Mouse (Mus musculus) embryo, embryonic 10 days (tissue): ENCODE measurements around the gene Hipk4.

ENCODE experiments used
- DNase-seq: peaks from one replicate; pipeline ENCODE4 v3.0.0-alpha.2; 2015; ENCODE audit warnings: low spot score

The Hipk4 gene

DNA sequence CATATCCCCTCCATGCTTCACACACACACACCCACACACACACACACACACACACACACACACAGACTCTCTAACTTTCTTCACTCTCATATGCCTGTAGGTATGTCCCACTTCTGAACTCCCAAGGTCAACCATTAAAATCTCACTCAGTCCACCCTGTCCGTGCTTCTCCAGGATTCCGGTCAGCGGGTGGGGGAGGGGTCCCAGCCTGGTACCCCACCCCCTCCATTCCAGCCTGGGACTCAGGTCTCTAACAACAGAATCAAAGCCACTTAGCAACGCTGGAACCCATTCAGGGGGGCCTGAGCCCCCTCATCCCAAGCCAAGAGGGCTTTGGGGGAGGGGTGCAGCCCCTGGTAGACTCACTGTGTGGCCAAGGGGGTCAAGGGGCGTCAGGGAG, at the start of gene Hipk4:
Hipk4 (plus strand) TSS at position 301 of the 400 bp plus-strand sequence.
- DNase-seq: no peak

DNA sequence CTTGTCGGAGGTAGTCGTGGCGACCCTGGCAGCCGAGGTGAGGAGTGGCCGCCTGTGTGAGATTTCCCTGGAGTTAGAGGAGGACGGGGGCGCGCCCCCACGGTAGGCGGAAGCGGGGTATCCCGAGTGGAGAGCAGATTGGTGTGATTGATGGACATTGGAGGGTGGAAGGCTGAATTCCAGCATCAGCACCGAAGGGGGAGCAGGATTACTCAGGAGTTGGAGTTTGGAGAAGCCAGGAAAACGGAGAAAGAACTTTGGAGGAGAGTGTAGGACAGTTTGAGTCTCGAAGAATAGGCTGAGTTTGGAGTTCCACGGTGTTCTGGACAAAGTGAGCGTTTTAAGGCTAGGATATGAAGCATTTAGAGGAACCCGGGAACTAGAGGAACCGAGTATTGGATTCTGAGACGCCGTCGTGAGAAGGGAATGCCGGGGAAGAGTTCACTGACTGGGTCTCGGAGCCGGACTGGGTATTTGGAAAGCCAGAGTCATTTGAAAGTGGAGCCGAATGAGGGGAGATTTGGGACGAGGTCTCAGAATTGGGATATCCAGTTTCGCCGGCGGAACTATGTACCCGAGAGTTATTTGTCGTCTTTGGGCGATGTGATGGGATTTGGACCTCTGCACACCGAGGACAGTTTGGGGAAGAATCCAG, 49.1 kb upstream of the Hipk4 start:
- DNase-seq: no peak

DNA sequence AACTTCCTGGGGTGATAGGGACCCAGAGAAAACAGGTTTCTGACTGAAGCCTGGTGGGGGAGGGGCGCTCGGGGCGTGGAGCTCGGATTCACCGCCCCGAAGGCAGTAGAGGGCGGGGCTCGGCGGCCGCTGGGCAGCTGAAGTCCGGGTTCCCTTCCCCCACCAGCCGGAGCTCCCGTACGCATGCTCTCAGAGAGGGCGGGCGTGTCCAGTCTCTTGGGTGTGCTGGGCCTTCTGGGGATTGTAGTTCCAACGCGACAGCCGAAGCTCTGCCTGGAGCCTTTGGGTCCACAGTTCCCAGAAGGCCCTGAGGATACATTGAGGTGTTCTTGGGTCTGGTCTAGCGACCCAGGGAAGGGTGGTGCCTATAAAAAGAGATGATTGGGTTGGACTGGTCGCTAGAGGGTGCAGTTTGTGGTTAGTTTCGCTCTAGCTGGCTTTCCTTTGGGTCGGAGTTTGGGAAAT, 48.5 kb upstream of the Hipk4 start:
- peak; percentile 99 for DNase-seq

DNA sequence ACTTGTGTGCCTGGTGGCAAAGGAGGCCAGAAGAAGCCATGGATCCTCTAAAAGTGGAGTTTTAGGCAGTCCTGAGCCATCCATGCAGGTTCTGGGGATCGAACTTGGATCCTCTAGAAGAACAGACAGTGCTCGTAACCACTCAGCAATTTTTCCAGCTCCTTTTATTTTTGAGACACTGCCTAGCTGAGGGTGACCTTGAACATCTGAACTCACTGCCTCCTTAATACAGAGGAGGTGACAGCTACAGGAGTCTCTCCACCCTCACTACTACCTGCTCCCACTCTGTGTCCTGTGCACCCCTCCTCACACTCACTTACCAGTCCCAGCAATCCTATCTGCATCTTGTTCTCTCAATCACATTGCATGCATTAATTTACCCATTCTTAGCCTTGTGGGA, 47.5 kb upstream of the Hipk4 start:
- DNase-seq: no peak

DNA sequence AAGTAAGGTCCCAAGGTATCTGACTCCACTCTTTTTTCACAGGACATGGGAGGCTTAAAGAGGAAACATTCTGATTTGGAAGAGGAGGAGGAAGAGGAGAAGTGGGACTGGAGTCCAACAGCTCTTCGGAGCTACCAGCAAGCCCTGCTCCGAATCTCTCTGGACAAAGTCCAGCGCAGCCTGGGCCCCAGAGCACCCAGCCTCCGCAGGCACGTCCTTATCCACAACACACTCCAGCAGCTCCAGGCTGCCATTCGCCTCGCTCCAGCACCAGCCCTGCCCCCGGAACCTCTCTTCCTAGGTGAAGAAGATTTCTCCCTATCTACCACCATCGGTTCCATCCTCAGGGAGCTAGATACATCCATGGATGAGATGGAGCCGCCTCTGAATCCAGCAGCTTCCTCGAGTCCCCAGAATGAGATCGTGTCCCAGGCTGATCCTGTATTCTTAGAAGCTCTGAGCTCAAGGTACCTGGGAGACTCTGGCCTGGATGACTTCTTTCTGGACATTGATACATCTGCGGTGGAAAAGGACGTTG, 46.9 kb upstream of the Hipk4 start:
- no peak for DNase-seq

DNA sequence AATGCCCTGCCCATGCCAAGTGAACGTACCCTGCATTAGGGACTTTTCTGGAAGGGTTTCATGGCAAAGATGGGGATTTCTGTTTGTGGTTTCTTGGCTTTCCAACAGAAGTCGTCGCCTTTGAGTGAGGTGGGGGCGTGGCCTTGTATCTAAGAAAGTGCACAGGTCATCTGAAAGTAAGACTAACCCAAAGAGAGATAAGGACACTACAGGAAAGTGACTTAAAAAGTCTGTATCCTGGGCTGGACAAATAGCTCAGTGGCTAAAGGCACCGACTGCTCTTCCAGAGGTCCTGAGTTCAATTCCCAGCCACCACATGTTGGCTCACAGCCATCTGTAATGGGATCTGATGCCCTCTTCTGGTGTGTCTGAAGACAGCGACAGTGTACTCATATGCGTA, 44.5 kb upstream of the Hipk4 start:
- DNase-seq: no peak

DNA sequence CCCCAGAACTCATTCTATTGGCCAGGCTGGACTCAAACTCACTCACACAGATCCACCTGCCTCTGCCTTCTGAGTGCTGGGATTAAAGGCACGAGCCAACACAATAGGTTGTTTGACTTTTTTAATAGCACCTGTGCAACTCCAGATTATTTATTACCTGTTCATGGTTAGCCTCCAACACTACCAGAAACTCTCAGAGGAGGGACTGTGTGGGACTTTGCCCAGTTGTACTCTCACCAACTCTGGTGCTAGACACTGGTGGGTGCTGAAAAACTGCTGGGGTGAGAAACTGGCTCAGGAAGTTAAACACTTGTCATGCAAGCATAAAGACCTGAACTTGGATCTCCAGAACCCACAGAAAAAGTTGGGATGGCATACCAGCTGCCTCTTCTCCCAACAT, 43.3 kb upstream of the Hipk4 start:
- DNase-seq: no peak

DNA sequence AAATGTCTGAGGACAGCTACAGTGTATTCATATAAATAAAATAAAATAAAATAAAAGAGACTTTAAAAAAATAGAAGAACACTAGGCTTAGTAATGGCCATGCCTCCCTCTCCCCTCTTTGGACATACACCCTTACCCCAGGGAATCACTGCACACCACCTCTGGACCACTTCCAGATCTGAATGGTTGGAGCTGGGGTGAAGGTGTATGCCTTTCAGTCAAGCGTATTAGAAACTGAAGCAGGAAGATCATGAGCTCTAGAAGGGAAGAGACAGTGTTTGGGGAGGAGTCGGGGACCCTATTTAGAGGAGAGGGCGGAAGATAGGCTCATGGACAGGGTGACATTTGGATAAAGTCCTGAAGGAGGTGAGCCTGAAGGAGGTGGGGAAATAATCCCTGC, 42.6 kb upstream of the Hipk4 start:
- DNase-seq: no peak

DNA sequence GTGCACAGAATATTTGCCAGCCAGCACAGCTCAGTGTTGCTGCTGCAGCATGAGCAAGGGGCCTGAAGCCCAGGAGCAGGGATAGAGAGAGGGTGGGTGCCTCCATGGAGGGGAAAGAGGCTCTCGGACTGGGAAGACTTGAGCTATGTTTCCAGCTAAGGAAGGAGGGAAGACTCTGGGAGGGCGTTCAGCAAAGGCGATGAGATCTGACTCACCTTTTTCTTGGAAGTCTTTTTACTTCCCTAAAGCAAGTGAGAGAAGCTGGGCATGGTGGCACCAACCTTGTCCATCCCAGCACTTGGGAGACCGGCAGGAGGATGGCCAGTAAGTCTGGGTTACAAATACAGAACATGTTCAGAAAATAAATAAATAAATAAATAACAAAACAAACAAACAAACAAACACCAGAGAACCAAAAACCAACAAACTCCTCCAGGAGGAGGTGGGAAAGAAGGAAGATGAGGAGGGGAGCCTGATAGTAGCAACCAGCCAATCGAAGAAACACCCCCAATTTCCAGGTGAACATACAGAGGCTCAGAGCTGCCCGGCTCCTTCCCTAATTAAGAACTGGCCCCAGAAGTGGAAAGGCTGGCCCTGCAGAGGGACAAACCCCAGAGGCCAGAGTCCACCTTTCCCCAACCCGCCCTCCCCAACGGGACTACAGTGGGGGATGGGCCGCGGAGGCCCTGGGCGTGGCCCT, 42.0 kb upstream of the Hipk4 start:
- DNase-seq: no peak

DNA sequence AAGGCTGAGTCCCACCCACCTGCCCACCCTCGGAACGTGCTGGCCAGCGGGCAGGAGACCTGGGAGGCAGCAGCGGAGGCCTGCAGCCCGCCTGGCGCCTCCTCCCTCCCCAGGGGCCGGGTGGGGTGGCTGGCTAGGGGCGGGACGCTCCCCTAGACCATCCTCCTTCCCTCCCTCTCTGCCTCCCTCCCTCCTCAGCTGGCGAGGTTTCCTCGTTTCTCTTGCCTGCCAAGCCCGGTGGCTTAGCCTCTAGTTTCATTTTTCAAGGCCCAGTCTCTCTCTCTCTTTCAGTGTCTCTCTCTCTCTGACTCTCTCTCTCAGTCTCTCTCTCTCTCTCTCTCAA, 41.5 kb upstream of the Hipk4 start:
- peak; percentile 85 for DNase-seq

DNA sequence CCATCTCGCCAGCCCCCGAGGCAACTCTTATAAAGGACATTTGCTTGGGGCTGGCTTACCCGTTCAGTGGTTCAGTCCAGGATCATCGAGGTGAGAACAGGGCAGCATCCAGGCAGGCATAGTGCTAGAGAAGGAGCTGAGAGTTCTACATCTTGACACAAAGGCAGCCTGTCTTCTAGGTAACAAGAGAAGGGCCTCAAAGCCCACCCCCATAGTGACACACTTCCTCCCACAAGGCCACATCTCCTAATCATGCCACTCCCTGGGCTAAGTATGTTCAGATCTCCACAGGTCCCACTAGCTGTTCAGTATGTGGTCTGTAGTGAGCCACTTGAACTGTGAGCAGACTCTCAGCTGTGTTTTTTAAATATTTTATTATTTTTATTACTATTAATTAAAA, 39.2 kb upstream of the Hipk4 start:
- no peak for DNase-seq

DNA sequence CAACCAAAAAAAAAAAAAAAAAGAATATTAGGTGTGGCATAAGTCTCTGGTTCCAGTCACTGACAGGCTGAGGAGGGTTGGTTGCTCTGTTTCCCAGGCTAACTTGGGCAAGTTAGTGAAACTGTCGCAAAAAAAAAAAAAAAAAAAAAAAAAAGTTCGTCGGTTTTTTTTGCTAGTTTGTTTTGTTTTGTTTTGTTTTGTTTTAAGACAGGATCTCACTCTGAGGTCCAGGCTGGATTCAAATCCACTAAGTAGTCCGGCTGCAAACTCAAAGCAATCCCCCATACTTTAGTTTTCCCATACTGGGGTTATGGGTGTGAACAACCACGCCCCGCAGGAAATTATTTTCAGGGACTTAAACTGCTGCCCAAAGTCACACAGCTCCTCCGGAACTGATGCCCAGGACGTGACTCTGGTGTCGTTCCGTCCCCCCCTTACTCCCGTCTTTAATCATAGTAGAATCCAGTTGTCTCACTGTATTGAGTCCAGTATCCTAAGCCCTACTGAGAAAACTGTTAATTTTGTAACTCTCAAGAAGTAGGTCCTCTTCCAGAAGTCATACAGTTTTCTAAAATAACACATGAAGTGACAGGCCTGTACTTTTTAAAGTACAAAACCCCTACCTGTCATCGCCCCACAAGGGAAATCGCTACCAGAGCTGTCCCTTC, 36.8 kb upstream of the Hipk4 start:
- no peak for DNase-seq

DNA sequence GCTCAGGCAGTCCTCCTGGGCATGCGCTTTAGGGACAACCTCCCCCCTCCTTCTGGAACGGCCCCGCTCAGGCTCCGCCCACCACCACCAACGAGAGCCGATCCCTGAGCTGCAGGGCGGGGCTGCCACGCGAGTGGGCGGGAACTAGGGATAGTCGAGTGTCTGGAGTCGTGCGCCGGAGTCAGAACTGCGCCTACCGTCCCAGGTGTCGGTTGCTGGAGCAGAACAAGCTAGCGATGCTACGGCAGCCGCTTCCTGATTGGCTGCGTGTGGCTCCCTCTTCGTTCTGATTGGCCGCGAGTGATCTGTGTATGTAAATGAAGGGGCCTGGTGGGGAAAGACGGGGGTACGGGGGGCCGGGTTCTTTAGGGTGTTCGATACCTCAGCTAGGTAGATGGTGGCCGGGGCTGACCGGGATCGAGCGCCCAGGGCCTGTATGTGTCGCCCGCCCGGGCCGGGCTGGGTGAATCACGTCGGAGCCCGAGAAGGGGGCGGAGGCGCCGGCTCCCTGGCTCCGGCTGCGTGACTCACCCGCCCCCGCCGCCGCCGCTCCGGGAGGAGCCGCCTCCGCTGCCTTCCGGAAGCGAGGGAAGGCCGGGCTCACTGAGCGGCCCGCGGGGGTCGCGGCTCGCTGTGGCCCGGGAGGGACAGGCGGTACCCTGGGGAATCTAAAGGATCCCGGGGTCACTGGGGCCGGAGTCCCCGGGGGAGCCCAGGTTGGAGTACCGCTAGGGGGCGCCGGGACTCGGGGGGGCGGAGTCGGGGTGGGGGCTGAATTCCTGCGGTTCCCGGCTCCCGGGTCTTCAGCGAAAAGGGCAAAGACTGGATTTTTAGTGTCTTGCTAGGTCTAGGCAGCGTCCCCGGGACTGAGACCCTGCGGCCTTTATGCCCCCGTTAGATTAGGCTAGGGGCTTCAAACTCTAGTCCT, 36.0 kb upstream of the Hipk4 start, which contains the start of gene Sertad1:
Sertad1 (plus strand) TSS at position 141 of the 928 bp plus-strand sequence.
- peak; percentile 100 for DNase-seq

DNA sequence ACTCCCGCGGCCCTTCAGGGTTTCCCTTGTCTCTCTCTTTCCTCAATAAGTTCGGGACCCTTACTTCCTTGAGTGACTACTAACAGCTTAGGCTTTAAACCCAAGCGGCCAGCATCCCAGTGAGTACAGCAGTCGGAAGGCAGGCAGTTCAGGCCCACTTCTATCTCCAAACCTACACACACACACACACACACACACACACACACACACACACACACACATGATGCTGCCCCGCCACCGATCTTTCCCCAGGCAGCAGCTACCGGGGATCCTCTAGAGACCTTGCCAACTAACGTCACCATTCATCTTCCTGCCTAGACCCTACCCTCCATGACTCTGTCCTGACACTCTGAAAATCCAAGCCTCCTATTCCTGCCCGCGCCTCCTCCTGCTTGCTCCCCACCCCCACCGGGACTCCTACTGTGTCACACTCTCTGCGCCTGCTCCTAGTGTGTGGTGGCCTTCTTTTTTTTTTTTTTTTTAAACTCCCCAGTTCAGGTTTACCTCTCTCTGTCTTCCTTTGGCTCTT, 35.3 kb upstream of the Hipk4 start:
- peak; percentile 43 for DNase-seq

DNA sequence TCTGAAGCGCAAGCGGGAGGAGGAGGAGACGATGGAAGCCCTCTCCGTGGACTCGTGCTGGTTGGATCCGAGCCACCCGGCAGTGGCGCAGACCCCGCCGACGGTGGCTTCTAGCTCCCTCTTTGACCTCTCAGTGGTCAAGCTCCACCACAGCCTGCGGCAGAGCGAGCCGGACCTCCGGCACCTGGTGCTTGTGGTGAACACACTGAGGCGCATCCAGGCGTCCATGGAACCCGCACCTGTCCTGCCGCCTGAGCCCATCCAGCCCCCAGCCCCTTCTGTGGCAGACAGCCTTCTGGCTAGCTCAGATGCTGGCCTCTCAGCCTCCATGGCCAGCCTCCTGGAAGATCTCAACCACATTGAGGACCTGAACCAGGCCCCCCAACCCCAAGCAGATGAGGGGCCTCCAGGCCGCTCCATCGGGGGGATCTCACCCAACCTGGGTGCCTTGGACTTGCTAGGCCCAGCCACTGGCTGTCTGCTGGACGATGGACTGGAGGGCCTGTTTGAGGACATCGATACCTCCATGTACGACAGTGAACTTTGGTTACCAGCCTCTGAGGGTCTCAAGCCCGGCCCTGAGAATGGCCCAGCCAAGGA, 33.7 kb upstream of the Hipk4 start:
- DNase-seq: no peak

DNA sequence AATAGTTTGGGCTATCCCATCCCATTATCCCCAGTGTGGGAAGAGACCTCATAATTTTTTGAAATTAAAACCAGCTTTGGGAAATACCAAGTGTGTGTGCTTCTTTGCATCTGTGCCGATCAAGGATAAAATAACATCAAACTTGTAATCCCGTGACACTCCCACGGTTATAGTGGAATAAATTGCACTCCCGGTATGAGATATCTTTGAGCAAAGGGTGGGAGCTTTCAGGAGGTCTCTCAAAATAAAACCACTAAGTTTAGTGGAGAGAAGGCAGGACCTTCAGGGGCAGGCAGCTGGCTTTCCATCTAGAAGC, 32.9 kb upstream of the Hipk4 start:
- DNase-seq: no peak

DNA sequence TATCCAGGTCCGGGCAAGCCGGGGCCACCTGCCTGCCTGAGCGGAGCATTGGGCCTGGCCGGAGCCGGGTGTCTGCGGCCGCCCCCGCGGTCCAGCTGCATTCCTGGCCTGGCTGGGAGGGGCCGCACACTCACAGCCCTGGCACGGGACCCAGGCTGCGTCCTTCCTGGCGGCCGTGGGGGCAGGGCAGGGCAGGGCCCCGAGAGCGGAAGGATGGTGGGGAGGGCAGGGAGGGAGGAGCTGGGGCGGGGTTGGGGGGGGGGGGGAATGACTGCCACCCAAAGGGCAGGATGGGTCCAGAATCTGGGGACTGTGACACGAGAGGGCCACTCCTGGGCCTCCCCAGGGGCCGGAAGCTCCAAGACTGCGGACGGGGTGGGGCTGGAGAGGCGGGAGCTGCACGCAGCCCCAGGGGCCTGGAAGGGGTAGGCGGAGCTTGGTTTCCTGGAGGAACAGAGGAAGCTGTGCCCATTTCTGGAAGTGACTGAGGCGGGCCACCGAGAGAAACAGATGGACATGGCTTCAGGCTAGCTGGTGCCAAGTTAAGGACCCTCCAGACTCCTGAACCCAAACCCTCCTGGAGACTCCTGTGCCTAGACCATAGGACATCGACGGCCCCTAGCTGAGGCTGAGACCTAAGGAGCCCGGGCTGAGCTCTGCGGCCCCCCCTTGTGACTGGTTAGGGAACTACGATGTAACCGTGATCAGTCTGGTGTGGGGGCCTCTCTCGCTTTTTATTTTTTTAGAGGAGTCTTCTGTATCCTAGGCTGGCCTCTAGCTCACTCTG, 32.3 kb upstream of the Hipk4 start:
- peak; percentile 86 for DNase-seq

DNA sequence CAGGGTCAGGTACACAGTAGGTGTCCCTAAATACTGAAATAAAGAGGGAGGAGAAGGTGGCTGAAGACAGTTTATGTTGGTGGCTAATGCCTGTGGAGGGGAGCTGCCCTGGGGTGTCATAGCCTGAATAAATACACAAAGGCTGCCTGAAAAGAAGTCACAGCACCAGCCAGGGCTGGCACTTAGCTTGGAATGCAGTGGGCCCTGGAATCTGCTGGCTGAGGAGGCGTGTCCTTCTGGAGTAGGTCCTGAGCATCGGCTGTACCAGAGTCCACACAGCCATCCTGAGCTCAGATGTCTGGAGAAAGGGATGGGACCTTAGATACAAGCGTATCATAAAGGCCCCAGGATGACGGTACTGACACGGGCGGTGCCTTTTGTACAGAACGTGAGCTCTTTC, 31.2 kb upstream of the Hipk4 start:
- DNase-seq: no peak

DNA sequence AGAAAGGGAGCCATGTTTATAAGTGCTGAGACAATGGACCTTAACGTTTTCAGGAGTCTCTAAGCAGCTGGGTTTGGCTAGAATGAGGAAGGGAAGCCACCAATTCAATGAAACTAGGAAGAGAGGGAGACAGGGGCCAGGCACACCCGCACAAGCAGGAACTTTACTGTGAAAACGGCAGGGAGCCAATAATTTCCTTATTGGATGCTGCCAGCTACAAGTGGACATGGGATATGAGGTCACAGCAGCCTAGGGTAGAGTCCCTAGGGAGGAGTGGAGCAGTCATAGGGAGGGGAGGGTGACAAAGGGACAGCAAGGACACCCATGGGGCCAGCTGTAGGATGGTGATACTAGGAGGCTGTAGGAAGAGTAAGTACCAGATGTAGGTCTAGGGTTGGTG, 30.0 kb upstream of the Hipk4 start:
- no peak for DNase-seq

DNA sequence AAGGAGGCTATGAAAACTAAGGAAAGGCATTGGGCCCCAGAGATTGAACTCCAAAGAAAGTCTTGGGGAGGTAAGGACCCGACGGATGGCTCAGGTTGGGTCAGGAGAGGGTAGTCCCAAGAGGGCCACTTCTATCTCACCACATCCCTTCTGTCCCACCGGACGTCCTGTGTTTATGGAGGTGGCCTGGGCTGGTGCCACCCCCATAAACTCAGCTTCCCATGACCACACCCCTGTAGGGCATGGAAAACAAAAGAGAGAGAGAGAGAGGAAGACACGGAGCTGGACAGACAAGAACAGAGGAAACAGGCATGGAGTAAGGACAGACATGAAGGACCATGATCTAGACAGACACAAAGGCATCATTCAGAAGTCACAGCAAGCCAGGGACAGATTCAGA, 29.6 kb upstream of the Hipk4 start:
- DNase-seq: no peak
